Mouse (Mus musculus) brain, embryonic 14.5 days (tissue): ENCODE measurements around the gene Fam221b.

Source experiments
- CTCF ChIP-seq: fragments of 200-500 bp; IDR thresholded peaks from 2 replicates; pipeline ENCODE4 v1.5.1; 2012; ENCODE audit warnings: inconsistent platforms, mild to moderate bottlenecking, moderate library complexity, borderline replicate concordance; ENCODE audit not compliant: insufficient read depth, insufficient read length; ENCODE audit errors: extremely low read depth
- POLR2A ChIP-seq: fragments of 200-500 bp; IDR thresholded peaks from 2 replicates; pipeline ENCODE4 v1.6.1; 2012; ENCODE audit warnings: mild to moderate bottlenecking, inconsistent platforms, borderline replicate concordance; ENCODE audit not compliant: poor library complexity, insufficient read depth, insufficient read length, severe bottlenecking; ENCODE audit errors: extremely low read depth

DNA sequence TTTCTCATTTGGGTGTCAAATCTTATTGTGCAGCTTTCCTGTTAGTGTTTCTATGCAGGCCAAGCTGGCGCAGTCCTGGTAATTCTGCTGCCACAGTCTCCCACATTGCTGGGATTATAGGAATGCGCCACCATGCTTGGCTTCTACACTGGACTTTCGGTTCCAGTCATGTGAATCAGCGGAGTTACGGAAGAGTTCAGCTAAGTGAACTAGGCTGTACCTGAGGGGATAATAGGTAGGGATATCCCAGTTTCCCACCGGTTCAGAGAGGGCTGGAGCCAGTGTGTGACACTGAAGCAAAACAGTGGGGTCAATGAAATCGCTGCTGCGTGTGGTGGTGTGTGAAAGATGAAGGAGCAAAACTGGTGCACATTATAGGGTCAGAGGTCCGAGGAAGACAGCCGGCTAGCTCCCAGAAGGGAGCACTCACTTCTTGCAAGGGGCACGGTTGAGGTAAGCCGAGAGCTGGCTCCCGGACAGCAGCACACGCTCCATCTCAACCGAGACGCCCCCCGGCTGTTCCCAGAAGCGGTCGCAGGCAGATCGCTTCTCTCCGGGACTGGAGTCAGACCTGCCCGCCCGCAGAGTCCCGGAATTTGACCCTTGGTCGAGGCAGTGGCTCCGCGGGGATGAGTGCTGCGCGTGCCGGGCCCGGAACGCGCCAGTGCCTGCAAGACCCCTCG is 13.1 kb downstream of the Fam221b start:
- TF ChIP-seq POLR2A (no peak), CTCF (no peak)
